Mouse (Mus musculus) heart, embryonic 14.5 days (tissue): ENCODE data around the gene Grip1. TPM values are rescaled to one million over a fixed set of nuclear protein-coding genes. Genes with fewer than 3 reads are reported as not detected.

ENCODE experiments used
- ATAC-seq: fragments of 200-750 bp; cut with Nextera tagmentation; 2 replicates; pipeline ENCODE4 v1.8.0; 2017; ENCODE audit warnings: low read depth, moderate TSS enrichment; ENCODE audit not compliant: insufficient number of reproducible peaks, insufficient read depth, low FRiP score
- H3K27ac ChIP-seq, 2 experiments: fragments of 200-500 bp in 1 of 2; fragments of 300-500 bp in 1 of 2; sonication (generic) in 1 of 2; replicated peaks in 1 of 2; 2 replicates each; pipeline ENCODE4 v1.5.1; 2012 to 2014; ENCODE audit warnings: low read depth in 2 of 2, low read length in 2 of 2, control low read depth in 1 of 2, mild to moderate bottlenecking in 1 of 2, mixed read lengths in 1 of 2; ENCODE audit not compliant: control insufficient read depth in 1 of 2, insufficient read depth in 1 of 2
- H3K27me3 ChIP-seq: fragments of 300-500 bp; sonication (generic); 2 replicates; pipeline ENCODE4 v1.6.1; 2014; ENCODE audit warnings: mild to moderate bottlenecking, low read length, control low read depth; ENCODE audit not compliant: control insufficient read depth, insufficient read depth
- H3K36me3 ChIP-seq: fragments of 300-500 bp; sonication (generic); 2 replicates; pipeline ENCODE4 v1.6.1; 2014; ENCODE audit warnings: mild to moderate bottlenecking, control low read depth, low read length, mixed read lengths; ENCODE audit not compliant: control insufficient read depth, insufficient read depth
- H3K4me1 ChIP-seq, 2 experiments: fragments of 200-500 bp in 1 of 2; fragments of 300-500 bp in 1 of 2; sonication (generic) in 1 of 2; 2 replicates each; pipeline ENCODE4 v1.6.1; 2012 to 2014; ENCODE audit warnings: low read length in 2 of 2, control low read depth in 1 of 2, mixed read lengths in 1 of 2; ENCODE audit not compliant: control insufficient read depth in 2 of 2, insufficient read depth in 2 of 2
- H3K4me2 ChIP-seq: fragments of 300-500 bp; sonication (generic); 2 replicates; pipeline ENCODE4 v1.6.1; 2014; ENCODE audit warnings: mild to moderate bottlenecking, low read length
- H3K4me3 ChIP-seq, 2 experiments: fragments of 200-500 bp in 1 of 2; fragments of 300-500 bp in 1 of 2; sonication (generic) in 1 of 2; 2 replicates each; pipeline ENCODE4 v1.5.1; 2012 to 2014; ENCODE audit warnings: low read length in 2 of 2, mild to moderate bottlenecking in 2 of 2, control low read depth in 1 of 2, low read depth in 1 of 2, moderate library complexity in 1 of 2; ENCODE audit not compliant: control insufficient read depth in 1 of 2, insufficient read depth in 1 of 2
- H3K9ac ChIP-seq: fragments of 300-500 bp; sonication (generic); 2 replicates; pipeline ENCODE4 v1.6.1; 2014; ENCODE audit warnings: mild to moderate bottlenecking, low read length
- H3K9me3 ChIP-seq: fragments of 300-500 bp; sonication (generic); 2 replicates; pipeline ENCODE4 v1.6.1; 2016; ENCODE audit warnings: low read length, control low read depth; ENCODE audit not compliant: control insufficient read depth
- WGBS: fragments of 180-500 bp; shearing (Covaris S2); extraction: QIAGEN DNeasy Blood & Tissue Kit; methylation state at CpG from one replicate; pipeline ENCODE4 v1.1.7; 2014; 5-methylcytosine and 5-hydroxymethylcytosine counted together
- polyA plus RNA-seq: library from polyadenylated mRNA; unstranded; fragments of >200 nt; fragmentation: Nextera tagmentation; extraction: Ambion mirVana; gene quantifications from 2 replicates; pipeline ENCODE4 v1.2.1, GENCODE M21; 2014

Grip1 gene
- polyA plus RNA-seq, 1 experiment from 2014 or later: 2.9 TPM

GRCm38 (mm10) chr10:119802421-119802820, 348.8 kb downstream of the Grip1 start:
- ATAC-seq: no peak
- 23% methylated on average over 6 of the region's 6 CpGs for WGBS
- Histone ChIP-seq H3K4me3 (no peak overlapping the region), H3K36me3 (no peaks in the 10 kb centered on the region), H3K27ac (no peak overlapping the region), H3K27me3 (no peaks in the 10 kb centered on the region), H3K4me2 (no peak overlapping the region), H3K9ac (no peak overlapping the region), H3K4me1 (no peaks in the 10 kb centered on the region), H3K9me3 (no peaks in the 10 kb centered on the region)

DNA sequence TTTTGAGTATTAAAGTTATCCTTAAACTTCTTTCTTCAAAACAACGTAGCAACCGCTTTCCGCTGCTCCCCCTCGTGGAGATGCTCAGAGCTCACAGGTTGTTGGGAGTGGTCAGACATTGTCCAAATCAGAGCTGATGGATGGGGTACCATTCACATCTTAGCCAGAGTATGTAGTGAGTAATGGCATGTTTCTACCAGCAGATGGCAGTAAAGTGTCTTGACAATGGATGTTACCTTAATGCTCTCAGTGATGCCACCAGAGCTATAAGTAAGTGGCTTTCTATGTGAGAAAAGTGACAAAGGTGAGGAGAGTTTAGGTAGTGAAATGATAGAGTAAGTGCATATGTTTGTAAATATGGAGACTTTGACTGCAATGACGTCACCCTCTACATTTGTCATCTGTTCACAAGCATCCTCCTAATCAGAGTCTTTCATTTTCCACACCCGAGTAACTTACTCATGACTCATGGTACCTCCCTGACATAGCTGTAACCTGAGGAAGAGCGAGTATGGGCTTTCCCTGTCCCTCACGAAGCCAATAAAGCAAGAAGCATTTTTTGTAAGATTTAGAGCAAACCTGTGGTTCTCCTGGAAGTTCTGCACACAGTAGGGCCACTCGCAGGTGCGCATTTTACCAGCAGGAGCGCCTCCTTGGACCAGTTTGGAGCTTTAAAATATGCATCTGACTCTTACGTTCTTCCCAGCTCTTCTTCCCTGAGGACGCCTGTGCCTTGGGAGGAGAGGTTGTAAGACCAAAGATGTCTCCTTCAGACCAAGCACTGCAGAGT, 350.2 kb downstream of the Grip1 start:
- WGBS: 53% methylated on average over 13 of the region's 13 CpGs
- no peak for ATAC-seq

GRCm38 (mm10) chr10:119804423-119804814, 350.8 kb downstream of the Grip1 start:
- H3K4me3 ChIP-seq: no peak overlapping the region

More for the DNA sequence above, 350.2 kb downstream of the Grip1 start:
- Histone ChIP-seq H3K9me3 (no peaks in the 10 kb centered on the region), H3K36me3 (no peaks in the 10 kb centered on the region), H3K9ac (no peak overlapping the region), H3K27me3 (no peaks in the 10 kb centered on the region), H3K4me3 (no peak overlapping the region), H3K4me2 (no peak overlapping the region), H3K27ac (no peak overlapping the region), H3K4me1 (no peaks in the 10 kb centered on the region)

GRCm38 (mm10) chr10:119805082-119805481, 351.5 kb downstream of the Grip1 start:
- H3K9me3 ChIP-seq: no peaks in the 10 kb centered on the region
- no peak for ATAC-seq
- 62% methylated on average over 7 of the region's 7 CpGs for WGBS
- no peak overlapping the region for H3K4me3 ChIP-seq
- H3K27ac ChIP-seq: no peak overlapping the region
- H3K4me1 ChIP-seq: no peaks in the 10 kb centered on the region
- H3K36me3 ChIP-seq: no peaks in the 10 kb centered on the region
- H3K9ac ChIP-seq: no peak overlapping the region
- no peak overlapping the region for H3K4me2 ChIP-seq
- H3K27me3 ChIP-seq: no peaks in the 10 kb centered on the region

More at GRCm38 (mm10) chr10:119804423-119804814, 350.8 kb downstream of the Grip1 start:
- H3K9me3 ChIP-seq: no peaks in the 10 kb centered on the region
- ATAC-seq: no peak
- WGBS: 87% methylated on average over 9 of the region's 9 CpGs
- no peaks in the 10 kb centered on the region for H3K27me3 ChIP-seq
- H3K4me2 ChIP-seq: no peak overlapping the region
- no peak overlapping the region for H3K9ac ChIP-seq
- H3K4me1 ChIP-seq: no peaks in the 10 kb centered on the region
- no peaks in the 10 kb centered on the region for H3K36me3 ChIP-seq
- no peak overlapping the region for H3K27ac ChIP-seq

DNA sequence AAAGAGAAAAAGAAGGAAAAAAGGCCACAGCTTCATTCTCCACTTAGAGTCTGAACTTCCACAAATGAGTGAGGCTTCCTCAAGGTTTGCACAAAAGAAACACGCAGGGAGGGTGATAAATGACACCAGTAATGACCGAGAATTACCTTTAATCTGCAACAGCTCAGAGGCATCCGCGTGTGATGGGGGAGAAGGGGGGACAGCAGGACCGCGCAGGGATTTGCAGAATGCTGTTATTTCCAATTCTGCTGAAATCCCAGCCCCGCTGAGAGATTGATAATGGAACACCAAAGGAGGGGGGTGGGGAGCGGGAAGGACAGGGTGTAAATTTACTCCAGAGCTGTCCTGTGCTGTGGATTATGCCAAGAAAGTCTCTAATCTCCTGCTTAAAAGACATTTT, 352.5 kb downstream of the Grip1 start:
- ATAC-seq: no peak
- no peak overlapping the region for H3K27ac ChIP-seq
- H3K9ac ChIP-seq: no peak overlapping the region
- no peaks in the 10 kb centered on the region for H3K36me3 ChIP-seq
- WGBS: 61% methylated on average over 8 of the region's 8 CpGs
- no peaks in the 10 kb centered on the region for H3K9me3 ChIP-seq
- H3K27me3 ChIP-seq: no peaks in the 10 kb centered on the region
- H3K4me2 ChIP-seq: no peak overlapping the region
- H3K4me3 ChIP-seq: no peak overlapping the region
- H3K4me1 ChIP-seq: no peaks in the 10 kb centered on the region

DNA sequence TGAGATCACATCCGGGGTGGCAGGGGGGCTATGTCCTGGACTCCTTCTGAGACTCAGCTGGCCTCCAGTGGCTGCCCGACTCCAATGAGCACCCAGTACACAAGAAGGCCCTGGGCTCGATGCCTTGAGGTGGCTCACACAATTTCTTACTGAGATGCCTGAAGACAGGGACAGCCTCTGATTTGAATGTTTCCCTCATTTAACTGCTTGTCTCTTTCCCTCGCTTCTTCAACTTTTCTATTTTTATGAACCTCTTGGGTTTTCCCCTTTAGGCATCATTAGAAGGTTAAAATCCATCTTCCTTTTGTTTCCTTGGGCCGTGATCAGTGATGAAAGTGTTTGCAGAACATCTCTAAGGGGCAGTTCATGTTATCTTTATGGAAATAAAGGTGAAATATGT, 354.8 kb downstream of the Grip1 start:
- Histone ChIP-seq H3K4me2 (no peak overlapping the region), H3K27me3 (no peaks in the 10 kb centered on the region), H3K4me1 (no peaks in the 10 kb centered on the region), H3K9me3 (no peaks in the 10 kb centered on the region), H3K4me3 (no peak overlapping the region), H3K27ac (no peak overlapping the region), H3K36me3 (no peaks in the 10 kb centered on the region), H3K9ac (no peak overlapping the region)
- no peak for ATAC-seq
- WGBS: 88% methylated on average over 5 of the region's 5 CpGs

GRCm38 (mm10) chr10:119814087-119814486, 360.5 kb downstream of the Grip1 start:
- Histone ChIP-seq H3K4me1 (peaks cover 6 to 7% of the 10 kb centered on the region in 2 experiments; a peak in 1 of 4 replicates), H3K27me3 (no peaks in the 10 kb centered on the region)
- 80% methylated on average over 4 of the region's 4 CpGs for WGBS

GRCm38 (mm10) chr10:119816001-119816400, 362.4 kb downstream of the Grip1 start:
- 35% methylated on average over 5 of the region's 5 CpGs for WGBS
- no peak overlapping the region for H3K27ac ChIP-seq

More at GRCm38 (mm10) chr10:119814087-119814486, 360.5 kb downstream of the Grip1 start:
- no peak overlapping the region for H3K9ac ChIP-seq
- H3K9me3 ChIP-seq: no peaks in the 10 kb centered on the region
- H3K27ac ChIP-seq: no peak overlapping the region
- H3K4me2 ChIP-seq: no peak overlapping the region
- no peaks in the 10 kb centered on the region for H3K36me3 ChIP-seq
- no peak overlapping the region for H3K4me3 ChIP-seq
- no peak for ATAC-seq

More at GRCm38 (mm10) chr10:119816001-119816400, 362.4 kb downstream of the Grip1 start:
- Histone ChIP-seq H3K36me3 (no peaks in the 10 kb centered on the region), H3K4me3 (no peak overlapping the region), H3K27me3 (no peaks in the 10 kb centered on the region), H3K9me3 (no peaks in the 10 kb centered on the region), H3K4me1 (peaks cover 6 to 7% of the 10 kb centered on the region in 2 experiments; a peak in 1 of 4 replicates), H3K9ac (no peak overlapping the region), H3K4me2 (no peak overlapping the region)
- ATAC-seq: no peak
